Mouse (Mus musculus) megakaryocyte progenitor cell, adult 5-6 weeks (primary cell): Measurements from ENCODE around the gene Utf1. TPM values are rescaled to one million over a fixed set of nuclear protein-coding genes. Genes with fewer than 3 reads are reported as not detected.

ENCODE experiments used
- ATAC-seq: replicated peaks from 2 replicates; pipeline ENCODE4 v1.8.0; 2016; ENCODE audit warnings: mild to moderate bottlenecking, moderate TSS enrichment, inconsistent platforms; ENCODE audit not compliant: poor library complexity
- total RNA-seq, 2 experiments: library from RNA; stranded (forward) in 1 of 2; stranded (reverse) in 1 of 2; fragments of 157-497, 149-512 nt in 1 of 2; fragments of 200-1000 nt in 1 of 2; gene quantifications; 2 replicates each; pipeline versions ENCODE4 v1.2.3 to v1.2.4; 2015 to 2017

Gene Utf1
- total RNA-seq (2015) (not detected in 2 replicates), total RNA-seq (2017) (not detected in 2 replicates)

DNA sequence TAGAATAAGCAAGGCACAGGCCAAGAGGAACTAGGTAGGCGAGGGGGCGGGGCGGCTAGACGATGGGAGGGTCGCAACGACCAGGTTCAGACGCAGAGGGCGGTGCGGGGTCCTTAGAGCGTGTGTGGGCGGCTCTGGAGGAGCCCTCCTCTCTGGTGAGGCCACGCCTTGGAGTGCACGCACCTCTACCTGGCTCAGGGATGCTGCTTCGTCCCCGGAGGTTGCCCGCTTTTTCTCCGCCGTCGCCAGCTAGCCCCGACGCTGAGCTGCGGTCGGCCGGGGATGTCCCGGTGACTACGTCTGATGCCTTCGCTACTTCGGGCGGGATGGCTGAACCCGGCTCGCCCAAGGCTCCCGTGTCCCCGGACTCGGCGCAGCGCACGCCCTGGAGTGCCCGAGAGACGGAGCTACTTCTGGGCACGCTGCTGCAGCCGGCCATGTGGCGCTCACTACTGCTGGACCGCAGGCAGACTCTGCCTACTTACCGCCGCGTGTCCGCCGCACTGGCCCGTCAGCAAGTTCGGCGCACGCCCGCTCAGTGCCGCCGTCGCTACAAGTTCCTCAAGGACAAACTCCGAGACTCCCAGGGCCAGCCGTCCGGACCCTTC lies at the start of gene Utf1:
Gene Utf1 (plus strand): TSS at position 116 of the 608 bp plus-strand sequence.
- ATAC-seq, result peak; percentile 62

DNA sequence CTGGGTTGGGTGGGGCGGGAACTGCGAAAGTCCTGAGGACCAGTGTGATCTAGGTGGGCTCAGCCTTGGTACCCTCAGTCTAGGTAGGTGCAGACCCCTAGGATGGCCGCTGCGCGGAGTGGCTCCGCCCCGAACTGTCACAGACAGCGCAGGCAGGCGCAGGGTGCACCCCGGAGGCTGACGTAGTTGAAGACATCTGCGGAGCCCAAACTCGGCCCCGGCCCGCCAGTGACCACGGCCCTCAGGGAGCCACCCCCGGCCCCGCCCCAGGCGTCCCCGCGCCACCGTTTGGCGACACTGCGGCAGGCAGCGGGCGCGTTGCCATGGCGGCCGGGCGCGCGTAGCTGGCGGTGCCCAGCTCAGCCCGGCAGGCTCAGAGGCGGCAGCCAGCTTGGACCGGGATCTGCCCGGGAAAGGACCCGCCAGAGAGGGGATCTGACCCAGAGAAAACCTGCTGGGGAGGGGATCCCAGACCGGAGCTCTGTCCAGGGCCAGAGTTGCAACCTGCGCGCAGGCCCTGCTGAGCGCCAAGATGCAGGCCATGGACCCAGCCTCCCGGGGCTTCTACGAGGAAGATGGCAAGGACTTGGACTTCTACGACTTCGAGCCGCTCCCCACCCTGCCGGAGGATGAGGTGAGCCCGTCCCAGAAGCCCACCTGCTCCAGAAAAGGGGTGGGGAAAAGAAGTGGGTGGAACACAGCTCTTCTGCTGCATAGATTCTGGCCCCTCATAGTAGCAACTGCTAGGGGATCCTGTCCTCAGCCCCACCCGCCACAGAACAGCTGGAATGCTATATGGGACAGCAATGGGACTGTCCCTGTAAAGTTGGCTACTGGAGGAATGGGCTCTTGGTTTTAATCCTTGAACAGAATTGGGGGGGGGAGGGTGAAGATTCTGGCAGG lies 48.7 kb upstream of the Utf1 start, which contains the start of gene Kndc1:
Gene Kndc1 (plus strand): TSS at position 42 of the 903 bp plus-strand sequence.
- ATAC-seq, result no peak

GRCm38 (mm10) chr7:139896271-139896670 lies 47.3 kb upstream of the Utf1 start:
- ATAC-seq, result no peak

- ATAC-seq, result no peak
Observed at GRCm38 (mm10) chr7:139896796-139897195, 46.8 kb upstream of the Utf1 start.

- ATAC-seq, result no peak
Observed at GRCm38 (mm10) chr7:139898606-139899005, 45.0 kb upstream of the Utf1 start.

GRCm38 (mm10) chr7:139899505-139899904 lies 44.1 kb upstream of the Utf1 start:
- no peak for ATAC-seq

- ATAC-seq, result no peak
Observed at GRCm38 (mm10) chr7:139900456-139900855, 43.1 kb upstream of the Utf1 start.

- no peak for ATAC-seq
Observed at GRCm38 (mm10) chr7:139900896-139901295, 42.7 kb upstream of the Utf1 start.

GRCm38 (mm10) chr7:139901981-139902380 lies 41.6 kb upstream of the Utf1 start:
- no peak for ATAC-seq

DNA sequence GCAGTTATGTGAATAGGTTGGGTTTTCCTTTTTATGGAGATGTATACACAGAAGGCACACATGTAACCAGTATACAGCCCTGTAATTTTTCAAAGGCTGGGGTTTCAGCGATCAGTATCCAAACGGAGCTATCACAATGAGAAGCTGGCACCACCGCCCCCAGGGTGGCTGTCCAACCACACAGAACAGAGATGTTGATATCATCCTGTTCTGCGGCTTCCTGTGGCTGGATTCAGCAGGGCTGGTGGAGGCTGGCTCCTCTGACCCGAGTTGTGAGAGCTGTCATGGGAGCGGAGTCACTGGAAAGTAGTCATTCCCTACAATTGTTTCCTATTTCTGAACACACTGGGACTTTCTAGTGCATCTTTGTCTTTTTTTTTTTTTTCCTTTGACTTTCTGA lies 38.3 kb upstream of the Utf1 start:
- peak; percentile 45; the same call in 1 of the 2 replicates for ATAC-seq

GRCm38 (mm10) chr7:139905661-139906060 lies 37.9 kb upstream of the Utf1 start:
- peak; percentile 87 for ATAC-seq

DNA sequence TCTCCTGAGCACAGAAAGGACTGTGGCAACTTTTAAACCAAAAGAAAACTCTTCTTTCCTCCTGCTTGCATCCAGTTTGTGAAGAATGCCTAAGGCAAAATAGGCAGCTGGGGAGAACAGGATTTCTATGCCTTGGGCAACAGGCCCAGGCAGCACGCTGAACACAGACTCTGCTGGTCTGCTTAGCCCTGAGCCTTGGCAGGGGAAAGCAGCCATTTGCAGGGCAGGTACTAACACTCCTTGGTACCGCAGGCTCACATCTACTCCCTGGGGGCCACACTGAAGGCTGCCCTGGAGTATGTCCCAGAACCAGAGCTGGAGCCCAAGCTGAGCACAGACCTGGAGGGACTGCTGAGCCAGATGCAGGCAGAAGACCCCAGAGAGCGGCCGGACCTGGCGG lies 35.4 kb upstream of the Utf1 start:
- ATAC-seq, result no peak

GRCm38 (mm10) chr7:139909469-139909868 lies 34.1 kb upstream of the Utf1 start:
- no peak for ATAC-seq

GRCm38 (mm10) chr7:139910204-139910835 lies 33.3 kb upstream of the Utf1 start:
- no peak for ATAC-seq

DNA sequence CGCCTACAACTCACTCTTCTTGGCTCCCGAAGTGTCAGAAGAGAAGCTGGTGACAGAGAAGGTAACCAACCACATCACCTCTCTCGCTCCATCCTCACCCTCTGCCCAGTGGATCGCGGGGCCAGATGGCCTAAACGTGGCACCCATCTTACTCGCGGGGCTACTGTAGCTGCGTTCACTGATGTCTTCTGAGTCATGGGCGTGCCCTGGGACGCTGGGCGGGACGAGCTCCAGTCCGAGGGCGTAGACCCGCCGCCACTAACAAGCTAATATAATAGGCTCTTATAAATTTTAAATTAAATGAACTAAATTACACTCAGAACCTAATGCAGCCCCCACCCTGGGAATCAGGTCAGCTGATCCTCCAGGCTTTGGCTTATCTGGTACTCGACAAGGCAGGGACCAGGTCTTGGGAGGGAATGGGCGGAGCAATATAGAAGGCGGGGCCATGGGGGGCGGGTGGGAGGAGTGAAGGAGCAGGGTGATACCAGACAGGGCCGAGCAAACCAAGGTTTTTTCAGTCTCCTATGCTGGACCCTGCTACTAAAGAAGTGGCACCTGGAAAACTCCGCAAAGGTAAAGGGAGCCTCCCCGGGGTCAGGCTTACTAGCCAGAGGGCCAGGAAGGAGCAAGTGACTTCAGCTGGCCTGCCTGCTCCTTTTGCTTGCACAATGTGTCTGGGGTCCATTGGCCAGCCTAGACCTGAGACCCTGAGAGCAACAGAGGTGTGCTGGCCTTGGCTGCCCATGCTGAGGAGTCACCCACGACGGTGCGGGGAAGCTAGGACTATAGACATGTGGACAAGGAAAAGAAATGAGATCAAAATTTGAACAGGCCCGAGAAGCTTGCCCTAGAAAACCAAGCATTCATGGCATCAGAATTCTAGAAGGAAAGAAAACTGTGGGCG lies 29.2 kb upstream of the Utf1 start:
- ATAC-seq, result peak; percentile 71

DNA sequence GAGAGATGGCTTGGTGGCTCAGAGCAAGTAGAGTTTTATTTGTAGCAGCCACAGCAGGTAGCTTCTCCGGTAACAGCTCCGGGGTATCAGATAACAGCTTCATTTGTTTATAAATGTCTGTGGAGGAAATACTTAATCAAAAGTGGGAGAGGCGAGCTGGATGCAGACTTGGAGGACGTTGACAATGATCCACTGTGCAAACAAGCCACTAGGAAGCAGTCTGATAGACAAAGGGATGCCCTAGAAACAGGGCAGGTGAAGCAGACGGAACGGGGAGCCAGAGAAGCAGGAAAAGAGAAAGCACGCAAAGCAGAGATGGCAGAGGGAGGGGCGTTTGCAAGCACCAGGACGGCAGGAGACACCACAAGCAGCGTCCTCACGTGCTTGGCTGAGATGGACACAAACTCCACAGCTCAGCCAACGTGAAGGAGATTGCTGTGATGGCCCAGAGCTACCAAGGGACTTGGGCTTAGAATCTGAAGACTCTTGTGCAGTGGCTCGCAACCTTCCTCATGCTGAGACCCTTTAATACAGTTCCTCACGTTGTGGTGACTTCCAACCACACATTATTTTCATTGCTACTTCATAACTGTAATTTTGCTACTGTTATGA lies 27.8 kb upstream of the Utf1 start:
- ATAC-seq, result no peak

DNA sequence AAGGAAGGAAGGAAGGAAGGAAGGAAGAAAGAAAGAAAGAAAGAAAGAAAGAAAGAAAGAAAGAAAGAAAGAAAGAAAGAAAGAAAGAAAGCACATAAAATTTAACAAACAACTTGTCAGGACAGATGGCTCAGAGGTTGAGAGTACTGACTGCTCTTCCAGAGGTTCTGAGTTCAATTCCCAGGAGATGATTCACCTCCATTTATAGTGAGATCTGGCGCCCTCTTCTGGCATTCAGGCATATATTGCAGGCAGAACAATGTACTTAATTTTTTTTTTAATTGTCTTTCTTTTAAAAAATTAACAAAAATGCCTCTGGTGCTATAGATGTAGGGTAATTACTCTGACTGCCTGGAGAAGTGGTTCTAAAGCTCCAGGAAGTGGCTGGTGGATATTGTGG lies 27.2 kb upstream of the Utf1 start:
- 0 out of 2 replicates have a peak, but pooled peaks have one; percentile 23 for ATAC-seq

GRCm38 (mm10) chr7:139918262-139918661 lies 25.3 kb upstream of the Utf1 start:
- no peak for ATAC-seq

DNA sequence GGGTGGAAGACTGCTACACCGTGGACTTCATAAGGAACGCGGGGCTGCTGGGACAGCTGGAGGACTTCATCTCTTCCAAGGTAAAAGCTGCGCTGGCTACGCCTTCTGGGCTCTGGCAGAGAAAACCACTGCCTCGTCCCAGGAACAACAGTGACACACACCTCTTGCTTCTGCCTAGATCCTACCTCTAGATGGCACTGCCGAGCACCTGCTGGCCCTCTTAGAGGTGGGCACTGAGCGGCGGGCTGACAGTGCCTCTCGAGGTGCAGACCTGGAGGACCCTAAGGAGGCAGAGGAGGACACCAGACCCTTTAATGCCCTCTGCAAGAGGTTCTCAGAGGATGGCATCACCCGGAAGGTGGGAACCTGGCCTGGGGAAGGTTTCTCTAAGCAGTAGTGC lies 12.9 kb upstream of the Utf1 start:
- peak; percentile 91 for ATAC-seq

DNA sequence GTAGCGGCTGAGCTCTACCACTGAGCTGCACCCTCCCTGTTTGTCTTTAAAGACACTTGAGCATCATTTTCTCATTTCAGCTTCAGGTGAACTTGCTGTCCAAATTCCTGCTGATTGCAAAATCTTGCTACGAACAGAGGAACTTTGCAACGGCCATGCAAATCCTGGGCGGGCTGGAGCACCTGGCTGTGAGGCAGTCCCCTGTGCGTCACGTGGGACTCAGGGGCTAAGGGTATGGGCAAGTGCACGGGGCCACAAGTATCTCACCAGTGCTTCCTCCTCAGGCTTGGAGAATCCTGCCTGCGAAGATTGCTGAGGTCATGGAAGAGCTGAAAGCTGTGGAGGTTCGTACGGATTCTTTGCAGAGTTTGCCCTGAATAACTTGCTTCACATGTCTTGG lies 6.9 kb upstream of the Utf1 start:
- no peak for ATAC-seq
